Mouse (Mus musculus): Measurements from ENCODE around the gene Acer1. TPM values are rescaled to one million over a fixed set of nuclear protein-coding genes. Genes with fewer than 3 reads are reported as not detected.

Acer1 gene
- not detected for total RNA-seq (2021)

- no peak for DNase-seq
Measured at GRCm38 (mm10) chr17:56982013-56982412, at the start of gene Acer1. Gene Acer1 (minus strand): TSS chr17:56982126.

DNA sequence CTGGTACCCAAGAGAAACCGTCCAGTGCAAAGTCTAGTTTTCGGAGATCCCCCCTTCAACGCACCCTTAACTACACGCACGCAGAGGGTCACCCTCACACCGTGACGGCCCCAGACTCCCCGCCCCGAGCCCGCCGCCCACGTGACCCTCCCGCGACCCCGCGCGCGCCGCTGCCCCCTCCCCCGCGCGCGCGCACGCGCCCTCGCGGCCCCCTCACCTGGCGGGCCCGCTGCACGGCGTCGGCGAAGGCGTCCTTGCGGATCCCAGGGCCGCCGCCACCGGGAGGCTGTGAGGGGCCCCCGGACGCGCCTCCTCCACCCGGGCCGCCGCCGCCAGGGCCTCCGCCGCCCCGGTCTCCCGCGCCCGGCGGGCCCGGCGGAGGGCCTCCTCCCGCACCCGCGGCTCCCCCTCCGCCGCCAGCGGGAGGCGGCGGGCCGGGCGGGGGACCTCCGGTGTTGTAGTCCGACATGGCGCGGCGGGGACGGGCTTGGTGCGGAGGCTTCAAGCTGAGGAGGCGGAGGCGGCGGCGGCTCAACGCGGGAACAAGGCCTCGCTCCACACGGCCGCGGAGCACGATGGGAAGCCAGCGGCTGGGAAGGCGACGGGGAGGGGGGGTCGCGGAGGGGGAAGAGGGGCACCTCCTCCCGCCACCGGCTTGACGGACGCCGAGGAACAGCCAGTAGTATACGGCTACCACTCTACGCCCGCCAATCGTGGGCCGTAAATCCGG, 49.2 kb upstream of the Acer1 start, which contains the start of gene Khsrp:
Khsrp (minus strand) TSS at position 592 of the 730 bp plus-strand sequence.
- peak; percentile 71 for DNase-seq

GRCm38 (mm10) chr17:57029691-57030090, 47.8 kb upstream of the Acer1 start:
- DNase-seq, result no peak

DNA sequence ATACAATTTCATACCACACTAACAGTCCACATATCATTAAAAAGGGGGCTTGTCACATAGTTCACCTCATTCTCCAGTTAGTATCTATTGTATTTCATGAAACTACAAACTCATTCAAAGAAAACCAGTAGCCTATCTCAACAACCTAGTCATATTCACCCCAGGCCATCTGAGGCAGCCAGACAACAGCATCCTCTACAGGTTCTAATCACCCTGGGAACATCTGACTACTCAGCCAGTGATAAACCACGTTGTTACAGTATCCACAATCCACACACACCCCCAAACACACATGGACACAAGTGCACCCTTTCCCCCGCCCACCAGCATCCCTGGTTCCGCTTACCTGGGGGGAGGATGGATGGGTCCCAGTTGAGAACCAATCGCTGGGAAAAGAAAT, 45.5 kb upstream of the Acer1 start:
- DNase-seq, result no peak

DNA sequence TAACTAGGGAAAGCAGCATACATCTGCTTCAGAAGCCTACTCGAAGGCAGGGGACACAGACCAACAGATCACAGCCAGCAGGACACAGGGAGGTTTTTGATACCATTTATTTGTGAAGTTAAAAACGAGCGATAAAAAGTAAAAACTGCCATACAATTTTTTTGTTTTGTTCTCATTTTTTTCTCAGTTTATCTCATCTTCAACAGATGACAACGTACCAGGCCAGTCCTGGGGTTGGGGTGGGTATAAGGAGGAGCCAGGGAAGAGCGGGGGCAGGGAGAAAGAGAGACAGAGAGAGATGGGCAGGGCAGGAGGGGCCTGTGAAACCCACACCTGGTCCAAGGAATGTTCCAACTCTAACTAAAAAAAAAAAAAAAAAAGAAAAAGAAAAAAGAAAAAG, 39.0 kb upstream of the Acer1 start:
- no peak for DNase-seq

- DNase-seq, result no peak
Measured at GRCm38 (mm10) chr17:57019693-57020092, 37.8 kb upstream of the Acer1 start.

- DNase-seq, result no peak
Measured at GRCm38 (mm10) chr17:57012245-57012795, 30.4 kb upstream of the Acer1 start.

- peak; percentile 92 for DNase-seq
Measured at GRCm38 (mm10) chr17:57011236-57012141, 29.6 kb upstream of the Acer1 start, which contains the start of the genes Gtf2f1 and Gm17949. Gene Gtf2f1 (minus strand): TSS chr17:57011288. Gene Gm17949 (plus strand): TSS chr17:57011469.

DNA sequence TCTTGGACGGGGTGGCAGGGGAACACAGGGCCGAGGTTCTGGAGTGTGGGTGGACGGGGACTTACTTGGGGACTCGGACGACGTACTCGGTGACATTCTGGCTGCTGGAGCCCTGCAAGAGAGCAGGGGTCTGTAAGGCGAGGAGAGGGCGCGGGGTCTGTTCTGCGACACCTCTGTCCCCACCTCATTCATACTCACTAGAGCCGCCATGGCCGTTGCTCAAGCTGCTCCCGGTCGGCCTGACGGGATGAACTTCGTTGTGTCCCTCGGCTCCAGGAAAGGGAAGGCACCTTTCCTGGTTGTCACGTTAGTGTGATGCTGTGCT, 28.9 kb upstream of the Acer1 start:
- DNase-seq, result no peak

- peak; percentile 38 for DNase-seq
Measured at GRCm38 (mm10) chr17:57007137-57007905, 25.4 kb upstream of the Acer1 start.

GRCm38 (mm10) chr17:57003994-57004393, 22.1 kb upstream of the Acer1 start:
- DNase-seq, result no peak

DNA sequence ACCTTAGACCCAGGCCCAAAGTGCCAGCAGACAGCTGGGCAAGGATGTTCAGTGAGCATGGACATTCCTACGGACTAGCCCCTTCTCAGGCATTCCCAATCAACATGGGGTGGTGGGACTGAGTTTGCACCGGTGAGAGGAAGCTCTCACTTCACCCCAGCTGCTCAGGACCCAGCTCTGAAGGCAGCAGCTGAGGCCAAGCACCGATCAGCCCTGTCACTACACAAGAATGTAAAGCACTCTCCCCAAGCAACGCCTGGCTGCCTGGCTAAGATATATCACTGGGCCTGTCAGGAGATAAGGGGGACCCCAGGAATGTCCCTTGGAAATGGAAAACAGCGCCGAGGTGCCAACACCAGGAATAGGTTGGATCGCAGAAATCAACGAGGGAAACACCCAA, 19.3 kb upstream of the Acer1 start:
- DNase-seq, result peak; percentile 36

DNA sequence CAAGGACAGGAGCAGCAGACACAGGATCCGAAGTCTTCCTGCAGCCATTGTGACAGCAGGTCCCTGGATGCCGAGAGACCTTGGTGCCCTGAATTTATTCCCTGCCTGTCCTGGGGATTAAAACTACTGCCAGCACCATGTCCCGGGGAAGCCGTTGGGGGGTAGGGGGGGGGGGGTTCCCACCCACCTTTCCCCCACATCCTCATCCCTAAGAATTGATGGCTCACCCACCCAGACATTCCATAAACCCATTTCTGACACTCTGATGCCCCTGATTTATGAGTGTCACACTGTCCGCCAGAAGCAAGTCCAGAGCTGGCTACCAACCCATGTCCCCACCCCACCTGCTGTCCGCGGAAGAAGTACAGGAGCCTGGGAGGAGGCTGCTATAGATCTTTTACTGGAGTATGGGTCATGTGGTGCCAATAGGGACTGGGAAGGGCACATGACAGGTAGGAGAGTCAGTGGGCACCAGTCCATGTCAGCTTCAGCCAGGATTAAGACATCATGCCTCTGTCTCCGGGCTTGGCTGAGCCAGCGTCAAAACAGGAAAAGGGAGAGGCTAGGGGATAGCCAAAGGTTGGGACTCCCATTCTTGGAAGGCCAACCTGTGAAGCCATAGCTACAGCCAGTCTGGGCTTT, 18.2 kb upstream of the Acer1 start, which contains the start of gene Pspn:
Pspn (minus strand) TSS at position 51 of the 642 bp plus-strand sequence.
- no peak for DNase-seq

DNA sequence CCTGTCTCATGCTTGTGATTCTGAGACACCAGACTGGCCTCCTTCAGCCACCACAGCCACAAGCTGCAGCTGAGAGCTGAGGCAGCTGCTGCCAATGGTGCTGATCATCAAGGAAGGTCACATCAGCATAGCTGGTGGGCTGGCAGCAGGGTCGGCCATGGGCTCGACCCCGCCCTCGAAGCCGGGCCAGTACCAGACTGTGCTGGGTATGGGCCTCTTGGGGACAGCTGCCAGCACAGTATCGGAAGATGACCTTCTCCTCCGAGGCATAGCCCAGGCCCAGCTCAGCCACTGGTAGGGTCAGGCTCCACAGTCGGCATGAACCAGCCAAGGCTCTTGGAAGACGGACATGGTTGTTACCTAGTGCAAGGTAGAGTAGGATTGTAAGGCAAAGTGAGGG, 17.5 kb upstream of the Acer1 start:
- DNase-seq, result no peak

- peak; percentile 95 for DNase-seq
Measured at GRCm38 (mm10) chr17:56997029-56997667, 15.2 kb upstream of the Acer1 start, which contains the start of gene Alkbh7. Gene Alkbh7 (plus strand): TSS chr17:56997339.

DNA sequence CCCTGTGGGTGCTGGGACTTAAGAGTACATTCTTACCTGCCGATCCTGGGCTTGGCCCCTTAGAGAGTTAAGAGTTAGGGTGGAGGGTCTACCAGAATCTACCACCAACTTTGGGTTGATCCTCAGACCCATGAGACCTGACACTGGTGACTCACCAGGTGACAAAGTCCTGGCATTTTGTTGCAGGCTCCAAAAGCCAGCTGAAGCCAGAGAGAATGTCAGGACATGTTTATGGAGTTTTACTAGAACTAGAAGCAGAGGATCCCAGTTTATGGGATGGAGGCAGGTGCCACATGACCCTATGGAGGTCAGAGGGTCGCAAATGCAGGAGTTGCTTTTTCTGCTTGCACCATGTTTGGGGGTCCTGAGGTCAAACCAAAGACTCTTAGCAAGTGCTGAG, 14.6 kb upstream of the Acer1 start:
- DNase-seq, result no peak

DNA sequence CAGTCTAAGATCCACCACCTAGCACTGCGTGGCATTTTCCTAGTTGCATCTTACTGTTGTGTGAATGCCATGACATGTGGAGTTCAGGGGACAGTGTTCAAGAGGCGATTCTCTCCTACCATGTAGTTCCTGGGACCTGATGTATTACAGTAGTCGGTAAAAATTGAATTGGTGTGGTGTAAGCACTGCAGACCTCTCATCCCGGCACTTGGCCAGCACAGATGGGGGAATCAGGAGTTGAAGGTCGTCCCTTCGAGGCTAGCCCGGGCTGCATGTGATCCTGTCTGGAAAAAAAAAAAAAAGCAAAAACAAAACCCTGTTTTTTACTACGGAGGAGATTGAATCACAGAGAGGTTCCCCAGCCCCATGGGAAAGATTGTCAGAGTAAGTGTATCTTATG, 13.1 kb upstream of the Acer1 start:
- DNase-seq, result no peak

DNA sequence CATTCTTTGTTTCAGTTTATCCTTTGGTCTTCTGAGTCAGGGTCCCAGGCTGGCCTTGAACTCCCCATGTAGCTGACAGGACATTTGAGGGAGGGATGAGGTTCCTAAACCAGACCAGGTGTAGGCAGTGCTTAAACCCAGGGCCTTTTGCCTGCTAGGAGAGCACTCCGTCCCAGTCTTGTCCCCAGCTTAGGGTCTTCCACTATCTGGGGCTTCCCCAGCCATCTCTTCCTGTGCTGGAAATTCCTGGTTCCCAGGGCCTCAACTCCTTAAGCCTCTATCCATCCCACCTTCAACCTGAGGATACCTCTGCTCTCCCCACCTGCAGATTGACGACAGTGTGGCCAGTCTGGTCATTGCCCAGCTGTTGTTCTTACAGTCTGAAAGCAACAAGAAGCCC, 9.0 kb upstream of the Acer1 start:
- no peak for DNase-seq

- DNase-seq, result peak; percentile 93
Measured at GRCm38 (mm10) chr17:56990115-56990746, 8.3 kb upstream of the Acer1 start, which contains the start of gene Clpp. Gene Clpp (plus strand): TSS chr17:56990305.

GRCm38 (mm10) chr17:56989467-56990114, 7.7 kb upstream of the Acer1 start:
- DNase-seq, result peak; percentile 74
